ENCODE assay signal across 8 mouse cellular contexts in the genomic region with DNA sequence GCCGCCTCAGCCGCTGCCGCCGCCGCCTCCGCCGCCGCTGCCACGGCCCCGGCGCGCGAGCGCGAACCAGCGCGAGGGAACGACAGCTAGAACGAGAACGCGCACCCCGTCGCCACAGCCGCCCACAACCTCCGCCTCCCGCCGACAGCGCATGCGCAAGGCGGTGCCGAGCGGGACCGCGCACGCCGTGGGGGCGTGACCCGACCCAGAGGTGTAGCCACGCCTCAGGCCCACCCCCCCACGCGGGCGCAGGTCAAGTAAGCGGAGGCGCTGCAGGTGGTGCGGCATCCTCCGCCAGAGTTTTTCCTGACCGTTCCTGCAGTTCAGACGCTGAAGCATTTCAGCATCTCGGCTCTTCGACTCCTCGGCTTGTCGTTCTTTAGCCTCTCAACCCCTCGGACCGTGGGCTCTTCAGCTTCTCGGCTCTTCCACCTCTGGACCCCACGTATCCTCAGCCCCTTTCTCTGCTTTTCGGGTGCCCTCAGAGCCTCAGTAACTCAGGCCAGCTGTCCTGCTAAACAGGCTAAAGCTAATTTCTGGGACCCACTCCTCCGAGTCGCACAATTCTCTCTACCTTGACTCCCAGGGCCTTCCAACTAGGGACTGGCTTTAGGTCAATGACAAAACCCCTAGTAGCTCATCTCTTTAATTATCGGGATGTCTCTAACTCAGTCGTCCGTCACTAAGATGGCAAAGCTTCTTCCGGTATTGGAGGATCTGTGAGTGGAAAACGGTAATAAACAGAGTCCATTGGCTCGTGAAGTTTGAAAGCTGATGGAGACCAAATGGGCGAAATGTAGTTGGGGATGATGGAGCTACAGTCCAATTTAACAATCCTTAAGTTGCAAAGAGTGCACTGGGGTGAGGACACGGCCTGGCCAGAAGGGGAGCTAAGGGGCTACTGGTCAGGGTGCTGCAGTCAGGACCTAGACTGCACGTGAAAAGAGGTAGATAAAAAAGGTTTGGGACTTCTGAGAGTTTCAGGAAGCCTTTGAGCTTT. TPM values are rescaled to one million over a fixed set of nuclear protein-coding genes. Genes with fewer than 3 reads are reported as not detected.
DNase-seq lines count a peak whose midpoint lies in the region; ATAC-seq lines count a peak whose summit lies in the region.

A gene (minus strand): TSS at position 93 of the 1,000 bp plus-strand sequence.

- DNase-seq in MEL-GATA-1-ER (ENCODE audit: extremely low read depth, low read depth), result peak; percentile 72
- peak; percentile 99 for DNase-seq in cerebellum, adult 8-10 months
- peak; percentile 97 for DNase-seq in forelimb bud, embryonic 11.5 days (ENCODE audit: low read depth, low spot score)
- DNase-seq in layer of hippocampus, adult 9-10 months (ENCODE audit: low spot score), result peak; percentile 95
- DNase-seq in ovary, postnatal 10 days (ENCODE audit: low spot score), result peak; percentile 97
- DNase-seq in thymus, postnatal 10 days (ENCODE audit: low spot score in 2 of 2), result peak; percentile 98 to 100

- peaks cover 19% of the 10 kb centered on the region for H3K4me1 ChIP-seq in lung, embryonic 16.5 days (replicated peaks; ENCODE audit: control insufficient read depth, insufficient read depth, low read length)

- H3K4me3 ChIP-seq in lung, embryonic 16.5 days (ENCODE audit: low read length), result peak within 1 kb of the TSS; percentile 74

- H3K9ac ChIP-seq in lung, embryonic 16.5 days (ENCODE audit: low read length), result peak within 1 kb of the TSS; percentile 96

- H3K36me3 ChIP-seq in lung, embryonic 16.5 days (ENCODE audit: control insufficient read depth, insufficient read depth, low read length), result no peaks in the 10 kb centered on the region

- peak within 1 kb of the TSS; percentile 86 for H3K4me2 ChIP-seq in lung, embryonic 16.5 days (ENCODE audit: low read depth, low read length)

- H3K9me3 ChIP-seq in lung, embryonic 16.5 days (ENCODE audit: control insufficient read depth, low read length), result no peaks in the 10 kb centered on the region

- H3K27ac ChIP-seq in lung, embryonic 16.5 days (ENCODE audit: low read length), result peak within 1 kb of the TSS; percentile 68

- ATAC-seq in hematopoietic stem cell, adult 5-6 weeks (replicated peaks in 1 of 2; ENCODE audit: insufficient read depth in 1 of 2, low FRiP score in 2 of 2, low TSS enrichment in 1 of 2, low read depth in 1 of 2, poor library complexity in 2 of 2, severe bottlenecking in 2 of 2), result peak; percentile 86 to 92
- peak; percentile 97 for ATAC-seq in lung, embryonic 16.5 days (ENCODE audit: low read depth)

- no peaks in the 10 kb centered on the region for H3K27me3 ChIP-seq in lung, embryonic 16.5 days (ENCODE audit: control insufficient read depth, insufficient read depth, low read depth, low read length)

- under 1% methylated on average over 58 of the region's 68 CpGs for WGBS in lung, embryonic 16.5 days

RNA-seq across cellular contexts. Expression of the gene that starts here (rescaled TPM):
- 19.3 and 24.3 TPM in 2 replicates for total RNA-seq in hematopoietic stem cell, adult 5-6 weeks (2017)
- polyA plus RNA-seq in lung, embryonic 16.5 days (2015; fragmentation: Nextera tagmentation; extraction: Ambion mirVana), result 11.1 and 14.2 TPM in 2 replicates

Comparison
In these comparisons a context has a peak if more than half of its experiments do, and no peak if none do; other contexts are left out.
1. Peak in every context shown above with its lines: DNase-seq, ATAC-seq, H3K4me3 ChIP-seq and H3K27ac ChIP-seq.